13 mouse cellular contexts compared by ENCODE assay signal in the genomic region with DNA sequence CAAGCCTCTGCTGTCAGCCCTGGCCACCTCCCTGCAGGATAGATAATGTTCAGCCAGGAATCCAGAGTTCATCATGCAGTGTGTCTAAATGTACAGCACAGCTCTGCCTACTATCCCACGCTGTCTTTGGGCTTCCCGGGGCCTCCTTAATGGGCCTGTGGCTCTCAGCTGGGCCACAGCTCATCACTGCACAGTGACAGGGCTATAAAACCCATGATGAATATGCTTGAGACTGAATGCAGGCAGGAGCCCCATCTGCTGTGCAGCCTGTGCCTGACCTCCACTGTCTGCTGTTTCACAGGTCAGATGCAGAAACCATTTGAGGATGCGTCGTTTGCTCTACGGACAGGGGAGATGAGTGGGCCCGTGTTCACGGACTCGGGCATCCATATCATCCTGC. TPM values are rescaled to one million over a fixed set of nuclear protein-coding genes. Genes with fewer than 3 reads are reported as not detected.
DNase-seq lines count a peak whose midpoint lies in the region; ATAC-seq and TF ChIP-seq lines count a peak whose summit lies in the region.
"Had no signal": no experiment of that assay in that cellular context is flagged by ENCODE, and none has a peak within 500 bp of the region (broad histone marks: within the 10 kb centered on the region; RNA-seq: fewer than 3 reads in every experiment).

No protein-coding gene starts in this region.

- peaks cover 61% of the 10 kb centered on the region for H3K4me1 ChIP-seq in hindbrain, embryonic 13.5 days (replicated peaks)
- peaks cover 50% of the 10 kb centered on the region for H3K4me1 ChIP-seq in neural tube, embryonic 12.5 days
- H3K4me1 ChIP-seq in intestine, postnatal 0 days (replicated peaks; ENCODE audit: control insufficient read depth, insufficient read depth, low read length) = no peaks in the 10 kb centered on the region

- H3K27me3 ChIP-seq in hindbrain, embryonic 13.5 days = no peaks in the 10 kb centered on the region
- H3K27me3 ChIP-seq in neural tube, embryonic 12.5 days (replicated peaks) = no peaks in the 10 kb centered on the region
- H3K27me3 ChIP-seq in intestine, postnatal 0 days (replicated peaks; ENCODE audit: control insufficient read depth, insufficient read depth, low read length) = no peaks in the 10 kb centered on the region
- H3K27me3 ChIP-seq: heart, embryonic 15.5 days; limb, embryonic 15.5 days had no signal

- H3K27ac ChIP-seq in layer of hippocampus, adult 2 months = peak overlapping the region; percentile 86
- H3K27ac ChIP-seq in hindbrain, embryonic 13.5 days = peak overlapping the region; percentile 93
- H3K27ac ChIP-seq in neural tube, embryonic 12.5 days = peak overlapping the region; percentile 79
- no peak overlapping the region for H3K27ac ChIP-seq in intestine, postnatal 0 days (ENCODE audit: low read depth, low read length)
- H3K27ac ChIP-seq: gastrocnemius, adult 2 months; heart, embryonic 15.5 days; limb, embryonic 15.5 days; macrophage had no signal

- H3K36me3 ChIP-seq in hindbrain, embryonic 13.5 days = peaks cover 62% of the 10 kb centered on the region
- H3K36me3 ChIP-seq in neural tube, embryonic 12.5 days = peaks cover 57% of the 10 kb centered on the region
- peaks cover 58% of the 10 kb centered on the region for H3K36me3 ChIP-seq in intestine, postnatal 0 days (ENCODE audit: control insufficient read depth, insufficient read depth)

- TF ChIP-seq CTCF in layer of hippocampus, adult 2 months (conservative IDR thresholded peaks at IDR 0.05) = no peak
- TF ChIP-seq CTCF in intestine, postnatal 0 days (IDR thresholded peaks at IDR 0.05; ENCODE audit: low read depth) = no peak

- no peak for DNase-seq in layer of hippocampus, adult 2 months (ENCODE audit: low spot score in 2 of 2)
- no peak for DNase-seq in layer of hippocampus, adult 18-20 months (ENCODE audit: low spot score in 2 of 2)
- DNase-seq in mesoderm, embryonic 11.5 days (ENCODE audit: low read depth, low spot score) = peak; percentile 65
- DNase-seq in spleen, adult 12 weeks (ENCODE audit: low spot score) = no peak
- DNase-seq: cerebellum, adult 9-10 months had no signal

- WGBS in hindbrain, embryonic 13.5 days = 43% methylated on average over 8 of the region's 8 CpGs
- WGBS in neural tube, embryonic 12.5 days = 31% methylated on average over 8 of the region's 8 CpGs
- WGBS in intestine, postnatal 0 days = 91% methylated on average over 8 of the region's 8 CpGs

- H3K4me2 ChIP-seq in hindbrain, embryonic 13.5 days = no peak overlapping the region
- peak overlapping the region; percentile 22; the same call in 1 of the 2 replicates for H3K4me2 ChIP-seq in neural tube, embryonic 12.5 days (replicated peaks)
- no peak overlapping the region for H3K4me2 ChIP-seq in intestine, postnatal 0 days (replicated peaks; ENCODE audit: low read depth)
- H3K4me2 ChIP-seq: heart, embryonic 15.5 days; limb, embryonic 15.5 days had no signal

- H3K9me3 ChIP-seq in hindbrain, embryonic 13.5 days = no peaks in the 10 kb centered on the region
- H3K9me3 ChIP-seq in neural tube, embryonic 12.5 days = no peaks in the 10 kb centered on the region
- H3K9me3 ChIP-seq in intestine, postnatal 0 days (ENCODE audit: control insufficient read depth) = no peaks in the 10 kb centered on the region
- H3K9me3 ChIP-seq: heart, embryonic 15.5 days; limb, embryonic 15.5 days had no signal

- H3K4me3 ChIP-seq in layer of hippocampus, adult 2 months = no peak overlapping the region
- no peak overlapping the region for H3K4me3 ChIP-seq in hindbrain, embryonic 13.5 days
- H3K4me3 ChIP-seq in neural tube, embryonic 12.5 days = no peak overlapping the region
- no peak overlapping the region for H3K4me3 ChIP-seq in intestine, postnatal 0 days (ENCODE audit: low read depth, low read length)
- H3K4me3 ChIP-seq: gastrocnemius, adult 2 months; heart, embryonic 15.5 days; limb, embryonic 15.5 days; myocyte had no signal

- peak; percentile 25 for ATAC-seq in hindbrain, embryonic 13.5 days (ENCODE audit: low FRiP score)
- peak; percentile 65 for ATAC-seq in neural tube, embryonic 12.5 days (ENCODE audit: low FRiP score, low read depth)
- ATAC-seq in intestine, postnatal 0 days = no peak

- H3K9ac ChIP-seq in hindbrain, embryonic 13.5 days = peak overlapping the region; percentile 62
- 0 out of 2 replicates have a peak overlapping the region, but pooled peaks have one; percentile 21 for H3K9ac ChIP-seq in neural tube, embryonic 12.5 days
- H3K9ac ChIP-seq in intestine, postnatal 0 days (ENCODE audit: low read depth, low read length) = no peak overlapping the region
- H3K9ac ChIP-seq: heart, embryonic 15.5 days; limb, embryonic 15.5 days had no signal

RNA-seq across cellular contexts. Expression of a gene that starts 11.0 kb away (rescaled TPM):
- 10 to 100 TPM; 32.8 to 34.0 TPM for total RNA-seq in layer of hippocampus, adult 2 months (2021)
- 10 to 100 TPM; 33.9 to 34.8 TPM for total RNA-seq in layer of hippocampus, adult 18-20 months (2021)
- 59.8 and 61.5 TPM in 2 replicates for polyA plus RNA-seq in hindbrain, embryonic 13.5 days (2015; fragmentation: Nextera tagmentation; extraction: Ambion mirVana)
- 52.8 and 56.0 TPM in 2 replicates for polyA plus RNA-seq in neural tube, embryonic 12.5 days (2016; fragmentation: Nextera tagmentation; extraction: Ambion mirVana)
- 27.1 and 27.2 TPM in 2 replicates for polyA plus RNA-seq in intestine, postnatal 0 days (2015; fragmentation: Nextera tagmentation; extraction: Ambion mirVana)

RNA-seq across cellular contexts. Expression of a gene that starts 18.3 kb away (rescaled TPM):
- total RNA-seq in layer of hippocampus, adult 2 months (2021) = 10 to 100 TPM; 25.5 to 27.7 TPM
- 10 to 100 TPM; 22.5 to 22.7 TPM for total RNA-seq in layer of hippocampus, adult 18-20 months (2021)
- 18.2 and 19.1 TPM in 2 replicates for polyA plus RNA-seq in hindbrain, embryonic 13.5 days (2015; fragmentation: Nextera tagmentation; extraction: Ambion mirVana)
- polyA plus RNA-seq in neural tube, embryonic 12.5 days (2016; fragmentation: Nextera tagmentation; extraction: Ambion mirVana) = 19.4 and 19.9 TPM in 2 replicates
- 7.4 and 7.6 TPM in 2 replicates for polyA plus RNA-seq in intestine, postnatal 0 days (2015; fragmentation: Nextera tagmentation; extraction: Ambion mirVana)

RNA-seq across cellular contexts. Expression of a gene that starts 20.2 kb away (rescaled TPM):
- 100 to 1,000 TPM; 277 to 326 TPM for total RNA-seq in layer of hippocampus, adult 2 months (2021)
- 100 to 1,000 TPM; 287 to 295 TPM for total RNA-seq in layer of hippocampus, adult 18-20 months (2021)
- polyA plus RNA-seq in hindbrain, embryonic 13.5 days (2015; fragmentation: Nextera tagmentation; extraction: Ambion mirVana) = 500 and 520 TPM in 2 replicates
- polyA plus RNA-seq in neural tube, embryonic 12.5 days (2016; fragmentation: Nextera tagmentation; extraction: Ambion mirVana) = 463 and 477 TPM in 2 replicates
- polyA plus RNA-seq in intestine, postnatal 0 days (2015; fragmentation: Nextera tagmentation; extraction: Ambion mirVana) = 557 and 578 TPM in 2 replicates
